Mouse (Mus musculus) fat pad, adult 2 months (tissue): ENCODE results near the gene Egln2.

ENCODE experiments used
- DNase-seq: peaks from one replicate; pipeline ENCODE4 v3.0.0-alpha.2; 2011; ENCODE audit warnings: low read depth, low spot score; ENCODE audit errors: extremely low read depth

Egln2 gene

DNA sequence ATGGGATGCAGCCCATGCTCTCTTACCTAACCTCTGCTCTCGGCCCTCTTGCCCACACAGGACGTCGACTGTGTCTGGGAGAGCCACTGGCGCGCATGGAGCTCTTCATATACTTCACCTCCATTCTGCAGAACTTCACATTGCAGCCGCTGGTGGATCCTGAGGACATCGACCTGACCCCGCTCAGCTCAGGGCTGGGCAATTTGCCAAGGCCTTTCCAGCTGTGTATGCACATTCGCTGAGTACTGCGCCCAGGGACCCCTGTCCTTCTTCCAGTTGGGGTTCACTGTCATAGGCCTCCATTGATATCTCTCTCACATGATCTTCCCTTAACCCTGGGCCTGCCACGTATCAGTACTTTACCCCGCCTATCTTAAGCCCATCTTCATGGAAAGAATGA lies 33.4 kb downstream of the Egln2 start:
- no peak for DNase-seq

- DNase-seq: no peak
Measured at GRCm38 (mm10) chr7:27132588-27132987, 34.0 kb downstream of the Egln2 start.

GRCm38 (mm10) chr7:27131387-27131786 lies 35.2 kb downstream of the Egln2 start:
- DNase-seq: no peak

DNA sequence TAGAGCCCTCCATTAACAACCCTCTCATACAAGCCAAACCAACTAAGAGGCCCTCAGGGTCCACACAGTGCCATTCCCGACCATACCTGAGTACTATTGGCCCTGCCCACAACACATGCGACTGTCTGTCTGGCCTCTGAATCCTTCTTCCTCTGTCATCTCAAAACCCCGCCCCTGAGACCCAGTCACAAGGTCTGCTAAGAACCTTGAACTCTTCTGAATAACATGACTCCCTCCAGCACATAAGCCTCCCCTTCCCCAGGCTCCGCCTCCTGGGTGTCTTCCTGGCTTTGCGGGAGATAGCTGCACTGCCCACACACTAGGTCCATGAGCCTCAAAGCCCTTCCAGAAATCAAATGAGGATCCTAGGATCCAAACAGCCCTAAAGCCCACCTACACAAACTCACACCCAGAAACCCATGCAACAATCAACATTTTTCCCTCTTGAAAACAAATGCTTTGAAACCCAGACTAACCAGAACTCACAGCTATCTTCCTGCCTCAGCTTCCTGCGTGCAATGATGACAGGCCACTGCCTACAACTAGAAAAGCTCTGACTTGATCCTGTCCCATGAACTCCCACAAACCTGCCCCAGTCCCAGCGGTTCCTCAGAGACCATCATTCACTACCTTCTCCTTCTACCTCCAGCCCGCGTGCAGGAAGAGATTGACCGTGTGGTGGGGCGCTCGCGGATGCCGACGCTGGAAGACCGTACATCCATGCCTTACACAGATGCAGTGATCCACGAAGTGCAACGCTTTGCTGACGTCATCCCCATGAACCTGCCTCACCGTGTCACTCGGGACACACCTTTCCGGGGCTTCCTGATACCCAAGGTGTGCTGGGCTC lies 35.9 kb downstream of the Egln2 start:
- no peak for DNase-seq

DNA sequence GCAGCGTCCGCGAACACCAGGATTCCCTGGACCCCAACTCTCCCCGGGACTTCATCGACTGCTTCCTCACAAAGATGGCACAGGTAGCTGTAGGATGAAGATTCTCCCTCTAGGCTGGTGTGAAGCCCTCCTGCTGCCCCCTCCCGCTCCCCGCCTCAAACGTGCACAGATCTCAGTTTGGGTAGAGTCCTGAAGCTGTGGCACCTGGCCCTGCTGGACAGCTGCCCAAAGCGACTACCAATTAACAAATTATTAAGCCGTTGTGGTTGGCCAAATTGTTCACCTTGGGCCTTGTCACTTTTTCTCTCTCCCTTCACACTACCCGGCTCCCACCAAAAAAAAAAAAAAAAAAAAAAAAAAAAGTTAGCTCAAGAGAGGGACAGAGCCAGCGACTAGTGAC lies 36.8 kb downstream of the Egln2 start:
- no peak for DNase-seq

- DNase-seq: no peak
Measured at GRCm38 (mm10) chr7:27128946-27129345, 37.7 kb downstream of the Egln2 start.

- no peak for DNase-seq
Measured at GRCm38 (mm10) chr7:27128162-27128561, 38.4 kb downstream of the Egln2 start.

DNA sequence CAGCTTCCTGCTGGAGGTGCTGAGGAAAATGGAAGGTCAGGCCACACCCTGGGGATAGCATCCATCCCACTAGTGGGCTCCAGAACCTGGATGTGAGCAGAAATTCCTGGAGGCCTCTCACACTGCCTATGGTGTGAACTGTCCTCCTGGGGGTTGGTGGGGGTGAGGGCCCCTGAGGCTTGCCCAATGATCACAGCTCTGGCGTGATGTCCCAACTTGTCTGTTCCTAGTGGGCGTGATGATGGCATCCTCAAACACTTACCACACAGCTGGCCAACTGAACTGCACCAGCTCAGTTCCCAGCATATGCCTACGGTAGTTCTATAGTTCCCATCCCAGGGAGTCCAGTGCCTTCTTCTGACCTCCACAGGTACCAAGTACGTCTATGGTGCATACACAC lies 41.6 kb downstream of the Egln2 start:
- no peak for DNase-seq

DNA sequence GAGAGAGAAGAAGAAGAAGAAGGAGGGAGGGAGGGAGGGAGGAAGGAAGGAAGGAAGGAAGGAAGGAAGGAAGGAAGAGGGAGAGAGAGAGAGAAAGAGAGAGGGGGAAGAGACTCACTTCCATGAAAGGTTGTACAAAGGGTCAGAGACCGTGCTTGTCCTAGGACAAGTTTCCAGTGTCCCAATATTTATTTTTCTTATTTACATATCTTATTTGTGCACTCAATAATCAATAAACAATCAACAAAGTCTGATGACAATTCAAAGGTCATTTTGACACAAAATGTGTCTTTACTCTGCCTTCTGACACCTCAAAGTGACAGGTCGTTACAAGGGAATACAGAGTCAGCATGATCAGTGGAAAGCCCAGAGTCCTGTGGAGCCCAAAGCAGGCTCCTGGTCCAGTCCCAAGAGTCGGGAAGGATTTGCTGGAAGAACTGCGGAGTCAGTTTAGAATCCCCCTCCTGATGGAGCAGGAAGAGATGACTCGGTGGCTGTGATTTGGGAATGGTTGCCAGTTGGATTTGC lies 42.2 kb downstream of the Egln2 start:
- DNase-seq: no peak

DNA sequence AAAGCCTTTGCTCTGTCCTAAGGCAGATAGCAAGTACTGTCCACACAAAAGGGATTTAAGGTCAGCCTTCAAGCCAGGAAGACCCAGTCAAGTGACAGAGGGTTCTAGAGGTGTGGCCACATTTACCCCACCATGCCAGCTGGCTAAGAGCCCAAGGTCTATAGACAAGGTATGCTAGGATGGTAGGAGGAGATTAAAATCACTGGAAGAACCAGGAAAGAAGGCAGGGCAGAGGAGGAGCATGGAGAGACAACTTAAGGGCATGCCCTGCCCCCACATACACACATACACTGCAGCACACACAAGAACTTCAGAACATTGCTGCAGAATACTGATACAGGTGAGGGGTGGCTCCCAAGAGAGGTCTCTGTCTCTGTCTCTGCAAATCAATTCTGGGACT lies 46.9 kb downstream of the Egln2 start, which contains the start of gene Cyp2f2:
TSS of gene Cyp2f2 (plus strand) at position 234 of the 400 bp plus-strand sequence.
- DNase-seq: peak; percentile 91

GRCm38 (mm10) chr7:27118033-27118511 lies 48.5 kb downstream of the Egln2 start:
- DNase-seq: peak; percentile 87

DNA sequence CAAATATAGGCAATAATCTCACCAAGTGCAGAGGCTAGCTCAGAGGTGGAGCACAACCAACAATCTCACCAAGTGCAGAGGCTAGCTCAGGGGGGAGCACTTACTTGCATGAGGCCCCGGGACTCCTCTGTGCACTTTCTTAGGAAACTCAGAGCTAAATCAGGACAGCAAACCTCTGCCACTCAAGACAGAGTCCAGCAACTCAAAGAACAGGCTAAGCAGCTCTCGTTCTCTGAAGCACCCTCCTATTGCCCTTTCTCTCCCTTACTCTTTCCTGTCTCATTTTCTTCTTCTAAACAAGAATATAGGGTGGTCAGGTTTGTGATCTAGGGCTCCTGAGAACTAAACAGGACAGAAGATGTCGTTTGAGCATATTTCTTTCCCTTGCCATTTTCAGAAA lies 54.6 kb downstream of the Egln2 start:
- DNase-seq: no peak

DNA sequence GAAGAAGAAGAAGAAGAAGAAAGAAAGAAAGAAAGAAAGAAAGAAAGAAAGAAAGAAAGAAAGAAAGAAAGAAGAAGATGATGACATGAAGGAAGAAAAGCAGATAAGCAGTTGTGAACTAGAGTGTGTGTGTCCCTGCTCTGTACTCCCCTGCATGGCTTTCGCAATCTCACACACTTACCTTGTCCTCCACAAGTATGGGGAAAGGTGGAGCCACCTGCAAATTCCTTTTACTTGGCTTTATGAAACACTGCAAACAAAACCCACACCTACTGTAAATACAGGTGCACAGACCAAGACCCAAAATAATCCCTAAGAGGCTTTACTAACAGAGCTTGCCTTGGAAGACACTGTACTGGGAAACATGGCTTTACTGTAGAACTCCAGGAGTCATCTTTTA lies 55.6 kb downstream of the Egln2 start:
- DNase-seq: no peak

- DNase-seq: no peak
Measured at GRCm38 (mm10) chr7:27110327-27110726, 56.3 kb downstream of the Egln2 start.
